Mouse (Mus musculus) small intestine, adult 2 months (tissue): Measurements from ENCODE around the gene Ssbp1.

Experiments used
- CTCF ChIP-seq: fragments of 200-500 bp; IDR thresholded peaks from 2 replicates; pipeline ENCODE4 v1.5.1; 2012; ENCODE audit warnings: low read depth, mild to moderate bottlenecking, control low read depth, inconsistent platforms, low read length, moderate library complexity, mixed read lengths; ENCODE audit not compliant: insufficient replicate concordance, insufficient read length; ENCODE audit errors: extremely low read depth
- POLR2A ChIP-seq: fragments of 200-500 bp; IDR thresholded peaks from 2 replicates; pipeline ENCODE4 v1.6.1; 2012; ENCODE audit warnings: low read depth, mild to moderate bottlenecking, control low read depth, inconsistent platforms, low read length, moderate library complexity

GRCm38 (mm10) chr6:40427441-40427840 is 43.7 kb upstream of the Ssbp1 start:
- TF ChIP-seq CTCF (no peak), POLR2A (no peak)
